8 mouse cellular contexts compared by ENCODE assay signal in the genomic region with DNA sequence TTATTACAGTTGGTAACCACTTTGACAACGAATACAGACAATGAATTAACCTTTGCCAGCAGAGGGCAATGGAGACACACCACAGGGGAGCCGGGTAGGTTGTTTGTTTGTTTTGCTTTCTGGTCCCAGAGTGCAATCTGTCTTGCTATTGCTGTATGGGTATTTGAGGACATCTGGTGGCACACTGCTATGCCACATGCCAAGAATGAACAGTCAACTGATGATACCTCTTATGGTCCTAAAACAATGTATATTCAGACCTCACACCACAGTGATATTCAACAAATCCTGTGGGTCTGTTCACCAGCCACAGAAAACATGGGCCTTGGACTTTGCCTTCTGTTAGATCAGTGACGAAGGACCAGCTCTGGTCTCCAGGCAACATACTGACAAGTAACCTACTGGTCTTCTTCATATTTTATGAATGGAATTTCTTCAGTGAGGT. TPM values are rescaled to one million over a fixed set of nuclear protein-coding genes. Genes with fewer than 3 reads are reported as not detected.
DNase-seq lines count a peak whose midpoint lies in the region; ATAC-seq and TF ChIP-seq lines count a peak whose summit lies in the region.

No protein-coding gene starts in this region.

- peaks cover 4% of the 10 kb centered on the region for H3K36me3 ChIP-seq in splenic B cell, adult 2 months (ENCODE audit: control insufficient read depth, insufficient read depth, low read length, poor library complexity, severe bottlenecking)
- no peaks in the 10 kb centered on the region; the same call in 1 of the 2 replicates for H3K36me3 ChIP-seq in hindbrain, embryonic 16.5 days (ENCODE audit: control insufficient read depth, insufficient read depth, low read length)

- H3K4me2 ChIP-seq in hindbrain, embryonic 16.5 days (ENCODE audit: low read length) = no peak overlapping the region

- intact Hi-C loops in left cerebral cortex, postnatal 36 days (cut with DNase I) = loop anchor here (5.0 kb wide), 2 partner anchors 44 to 59 kb away; a partner anchor contains a TSS

- ATAC-seq in hindbrain, embryonic 16.5 days = no peak

- peak overlapping the region; percentile 2; the same call in 1 of the 2 replicates for H3K27ac ChIP-seq in layer of hippocampus, adult 2 months
- H3K27ac ChIP-seq in hindbrain, embryonic 16.5 days (ENCODE audit: low read depth, low read length) = no peak overlapping the region

- no peaks in the 10 kb centered on the region for H3K27me3 ChIP-seq in splenic B cell, adult 2 months (ENCODE audit: control insufficient read depth, insufficient read depth, low read length, poor library complexity, severe bottlenecking)
- no peaks in the 10 kb centered on the region for H3K27me3 ChIP-seq in hindbrain, embryonic 16.5 days (replicated peaks; ENCODE audit: control insufficient read depth, insufficient read depth, low read length)

- no peaks in the 10 kb centered on the region for H3K9me3 ChIP-seq in hindbrain, embryonic 16.5 days (ENCODE audit: control insufficient read depth, low read length)

- DNase-seq in layer of hippocampus, adult 2 months (ENCODE audit: low spot score in 2 of 2) = peak; percentile 24 to 33
- DNase-seq in layer of hippocampus, postnatal 36 days = no peak
- DNase-seq in Muller cell, postnatal 12 days (ENCODE audit: inconsistent ontology term) = peak; percentile 28
- DNase-seq in cerebellum, adult 9-10 months = peak; percentile 76
- DNase-seq in kidney, postnatal 14 days = peak; percentile 52
- DNase-seq in splenic B cell, adult 2 months (ENCODE audit: low read depth, low spot score) = peak; percentile 76
- DNase-seq in left cerebral cortex, postnatal 36 days (ENCODE audit: low spot score in 2 of 2) = no peak

- H3K4me3 ChIP-seq in layer of hippocampus, adult 2 months = no peak overlapping the region
- no peak overlapping the region for H3K4me3 ChIP-seq in hindbrain, embryonic 16.5 days (ENCODE audit: low read length)

- no peak overlapping the region for H3K9ac ChIP-seq in hindbrain, embryonic 16.5 days (ENCODE audit: low read depth, low read length)

- 41% methylated on average over 3 of the region's 3 CpGs for WGBS in hindbrain, embryonic 16.5 days

- no peaks in the 10 kb centered on the region for H3K4me1 ChIP-seq in hindbrain, embryonic 16.5 days (ENCODE audit: control insufficient read depth, insufficient read depth, low read depth, low read length)

- peak; percentile 81 for TF ChIP-seq CTCF in layer of hippocampus, adult 2 months (conservative IDR thresholded peaks at IDR 0.05)

RNA-seq across cellular contexts. Expression of a gene that starts 43.5 kb away (rescaled TPM):
- 10 to 100 TPM; 43.9 to 49.9 TPM for total RNA-seq in layer of hippocampus, adult 2 months (2021)
- total RNA-seq in layer of hippocampus, postnatal 36 days (2021) = 10 to 100 TPM; 47.8 to 49.5 TPM
- 10 to 100 TPM; 59.9 to 68.9 TPM for total RNA-seq in left cerebral cortex, postnatal 36 days (2021)
- polyA plus RNA-seq in hindbrain, embryonic 16.5 days (2015; fragmentation: Nextera tagmentation; extraction: Ambion mirVana) = 10.9 and 11.0 TPM in 2 replicates

Comparison
In these comparisons a context has a peak if more than half of its experiments do, and no peak if none do; other contexts are left out.
1. DNase-seq: peak in layer of hippocampus, adult 2 months (2 of 2), Muller cell, postnatal 12 days (single experiment), cerebellum, adult 9-10 months (single experiment), kidney, postnatal 14 days (single experiment) and splenic B cell, adult 2 months (single experiment); none in layer of hippocampus, postnatal 36 days (0 of 2) and left cerebral cortex, postnatal 36 days (0 of 2).